Mouse (Mus musculus) adrenal gland, postnatal 36 days (tissue): ENCODE results near the gene Jund. TPM values are rescaled to one million over a fixed set of nuclear protein-coding genes. Genes with fewer than 3 reads are reported as not detected.

ENCODE experiments used
- DNase-seq, 2 experiments: peaks; one replicate each; pipeline ENCODE4 v3.0.0; 2021; ENCODE audit warnings: mixed read lengths in 1 of 2
- total RNA-seq, 2 experiments: library from RNA; stranded (reverse); gene quantifications; 2 replicates each; pipeline ENCODE4 v1.2.3; 2021

Jund gene
- total RNA-seq, 2 experiments from 2014 or later = 219 to 227 TPM

GRCm38 (mm10) chr8:70674109-70674508 is 24.6 kb upstream of the Jund start:
- DNase-seq = no peak

GRCm38 (mm10) chr8:70674716-70675115 is 24.0 kb upstream of the Jund start:
- DNase-seq = no peak

GRCm38 (mm10) chr8:70675336-70675735 is 23.4 kb upstream of the Jund start:
- no peak for DNase-seq

DNA sequence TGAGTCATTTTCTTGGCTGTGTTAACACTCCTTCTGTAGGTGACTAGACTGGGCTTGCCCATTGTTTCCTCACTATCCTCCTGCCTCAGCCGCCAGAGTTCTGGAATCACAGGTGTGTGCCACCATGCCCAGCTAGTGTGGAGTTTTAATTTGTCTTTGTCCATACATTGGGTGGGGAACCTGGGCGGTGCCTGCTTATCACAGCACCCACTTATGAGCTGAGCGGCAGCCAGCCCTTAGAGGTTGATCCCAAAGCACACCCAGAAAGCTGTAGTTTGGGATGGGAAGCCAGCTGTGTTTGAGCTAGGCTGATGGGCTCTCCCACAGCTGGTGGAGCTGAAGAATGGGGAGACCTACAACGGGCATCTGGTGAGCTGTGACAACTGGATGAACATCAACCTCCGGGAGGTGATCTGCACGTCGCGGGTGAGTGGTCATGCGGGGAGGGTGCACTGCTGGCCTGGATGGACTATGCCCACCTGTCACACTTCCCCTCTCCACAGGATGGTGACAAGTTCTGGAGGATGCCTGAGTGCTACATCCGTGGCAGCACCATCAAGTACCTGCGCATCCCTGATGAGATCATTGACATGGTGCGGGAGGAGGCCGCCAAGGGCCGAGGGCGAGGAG is 21.2 kb upstream of the Jund start:
- no peak for DNase-seq

DNA sequence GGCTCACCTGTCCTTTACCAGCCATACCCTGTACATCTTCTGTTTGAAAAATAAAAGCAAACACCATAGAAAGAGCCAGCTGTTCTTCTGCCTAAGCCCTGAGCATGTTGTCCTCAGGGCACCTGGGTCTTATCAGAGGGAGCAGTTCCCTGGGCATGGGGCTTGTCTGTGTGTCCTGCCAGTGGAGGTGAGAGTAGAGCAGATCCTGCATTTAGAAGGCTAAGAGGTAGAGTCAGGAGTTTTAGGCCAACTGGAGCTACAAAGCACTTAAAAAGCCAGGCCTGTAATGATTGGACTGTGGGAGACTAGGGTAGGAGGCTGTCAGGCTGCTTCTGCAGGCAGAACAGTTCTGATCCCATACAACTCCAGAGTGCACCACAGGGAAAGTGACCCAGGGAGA is 20.1 kb upstream of the Jund start:
- DNase-seq = no peak

- no peak for DNase-seq
These were observed 19.3 kb upstream of the Jund start for GRCm38 (mm10) chr8:70679404-70679803.

- DNase-seq = no peak
These were observed 18.7 kb upstream of the Jund start for GRCm38 (mm10) chr8:70680039-70680438.

DNA sequence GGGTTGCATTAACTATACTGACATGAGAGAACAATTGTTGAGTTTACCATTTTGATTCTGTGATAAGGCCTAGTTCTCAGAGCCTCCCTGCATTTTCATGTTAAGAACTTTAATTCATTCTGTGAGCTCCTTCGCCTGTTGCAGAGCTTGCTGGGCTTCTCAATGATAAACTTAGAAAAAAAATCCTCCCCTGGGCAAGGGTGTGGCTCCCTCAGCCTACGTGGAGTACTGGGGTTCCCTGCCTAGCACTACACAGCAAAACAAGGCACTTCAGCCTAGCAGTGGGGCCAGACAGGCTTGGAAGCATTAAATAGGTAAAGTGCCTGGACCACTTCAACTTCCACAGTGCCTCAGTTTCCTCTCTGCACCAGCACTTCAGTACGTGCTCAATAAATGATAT is 17.3 kb upstream of the Jund start:
- no peak for DNase-seq

DNA sequence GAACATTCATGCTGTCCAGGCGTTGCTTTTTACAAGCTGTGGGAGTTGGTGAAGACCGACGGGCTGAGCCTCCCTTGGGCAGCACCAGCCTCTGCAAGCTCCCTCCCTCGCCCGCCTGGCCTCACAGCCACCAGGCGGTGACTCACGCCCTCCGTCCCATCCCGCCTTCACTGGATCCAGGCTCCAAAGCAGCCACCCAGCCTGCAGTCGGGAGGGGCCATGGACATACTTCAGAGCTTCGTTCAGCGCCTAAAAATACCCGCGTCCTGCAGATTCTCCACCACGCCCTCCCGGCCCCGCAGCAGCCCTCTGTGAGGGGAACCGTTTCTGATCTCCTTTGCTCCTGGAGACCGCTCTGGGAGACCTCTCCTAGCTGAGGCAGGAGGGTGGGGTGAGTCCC is 16.6 kb upstream of the Jund start:
- DNase-seq = peak; percentile 92 to 93

- peak in 1 of 2 experiments; percentile 52 for DNase-seq
These were observed 16.1 kb upstream of the Jund start for GRCm38 (mm10) chr8:70682692-70683091.

- DNase-seq = no peak
These were observed 14.5 kb upstream of the Jund start for GRCm38 (mm10) chr8:70684291-70684690.

DNA sequence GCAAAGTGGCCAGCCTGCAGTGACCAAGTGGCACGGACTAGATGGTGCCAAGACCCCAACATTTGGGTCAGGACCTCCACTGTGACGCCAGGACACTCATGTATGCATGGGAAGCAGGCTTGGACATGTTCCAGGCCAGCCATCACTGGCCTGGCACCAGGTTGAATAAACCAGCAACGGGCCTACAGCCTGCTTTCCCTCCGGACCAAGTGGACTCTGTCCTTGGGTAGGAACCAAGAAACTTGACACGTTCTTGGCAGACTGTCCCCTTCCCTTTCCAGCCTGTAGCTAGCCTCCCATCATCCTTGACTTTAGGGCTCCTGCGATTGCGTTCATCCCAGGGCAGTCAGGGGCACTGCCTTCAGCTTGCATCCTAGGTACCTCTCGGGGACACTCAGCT is 11.2 kb upstream of the Jund start:
- peak; percentile 83 to 87 for DNase-seq

- DNase-seq = no peak
These were observed 10.6 kb upstream of the Jund start for GRCm38 (mm10) chr8:70688136-70688535.

- DNase-seq = no peak
These were observed 8.8 kb upstream of the Jund start for GRCm38 (mm10) chr8:70689892-70690390.

- no peak for DNase-seq
These were observed 7.5 kb upstream of the Jund start for GRCm38 (mm10) chr8:70691230-70691629.

DNA sequence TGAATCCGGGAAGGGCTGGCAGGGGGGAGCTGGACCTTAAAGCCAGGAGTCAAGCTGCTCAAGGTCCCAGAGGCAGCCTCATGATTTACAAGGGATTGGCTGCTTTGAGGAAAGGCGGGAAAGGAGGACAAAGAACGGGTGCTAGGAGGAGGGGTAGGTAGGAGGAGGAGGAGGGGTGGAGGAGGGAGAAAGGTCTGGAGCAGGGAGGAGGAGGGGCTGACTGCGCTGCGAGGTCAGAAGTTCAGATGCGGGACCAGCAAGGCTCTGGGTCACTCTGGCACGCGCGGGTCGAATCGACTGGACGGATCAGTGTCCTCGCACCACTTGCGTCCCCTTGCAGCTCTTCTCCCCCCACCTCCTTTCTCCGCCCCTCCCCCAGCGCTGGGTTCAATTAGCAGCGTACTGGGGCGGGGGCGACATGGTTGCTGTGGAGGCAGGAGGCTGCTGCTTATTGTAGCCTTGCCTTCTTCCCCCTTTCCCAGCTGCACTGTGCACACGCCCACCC is 7.0 kb upstream of the Jund start:
- peak in 1 of 2 experiments; percentile 50 for DNase-seq

DNA sequence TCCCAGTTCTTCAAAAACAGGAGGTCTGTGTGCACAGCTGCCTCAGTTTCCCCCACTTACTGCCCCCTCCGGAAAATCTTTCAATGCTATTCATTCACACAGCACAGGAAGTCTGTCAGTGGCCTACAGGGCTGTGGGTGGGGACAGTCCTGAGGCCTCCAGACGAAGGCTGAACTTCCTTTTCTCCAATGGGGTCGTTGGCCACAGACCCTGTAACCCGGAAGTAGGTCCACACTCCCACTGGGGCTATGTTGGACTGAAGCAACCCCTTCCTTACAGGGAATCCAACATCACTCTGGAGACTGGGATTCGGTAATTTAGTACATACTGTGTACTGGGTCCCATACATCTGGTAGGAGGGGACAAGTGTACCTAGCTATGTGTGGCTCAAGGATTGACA is 5.1 kb upstream of the Jund start:
- no peak for DNase-seq

DNA sequence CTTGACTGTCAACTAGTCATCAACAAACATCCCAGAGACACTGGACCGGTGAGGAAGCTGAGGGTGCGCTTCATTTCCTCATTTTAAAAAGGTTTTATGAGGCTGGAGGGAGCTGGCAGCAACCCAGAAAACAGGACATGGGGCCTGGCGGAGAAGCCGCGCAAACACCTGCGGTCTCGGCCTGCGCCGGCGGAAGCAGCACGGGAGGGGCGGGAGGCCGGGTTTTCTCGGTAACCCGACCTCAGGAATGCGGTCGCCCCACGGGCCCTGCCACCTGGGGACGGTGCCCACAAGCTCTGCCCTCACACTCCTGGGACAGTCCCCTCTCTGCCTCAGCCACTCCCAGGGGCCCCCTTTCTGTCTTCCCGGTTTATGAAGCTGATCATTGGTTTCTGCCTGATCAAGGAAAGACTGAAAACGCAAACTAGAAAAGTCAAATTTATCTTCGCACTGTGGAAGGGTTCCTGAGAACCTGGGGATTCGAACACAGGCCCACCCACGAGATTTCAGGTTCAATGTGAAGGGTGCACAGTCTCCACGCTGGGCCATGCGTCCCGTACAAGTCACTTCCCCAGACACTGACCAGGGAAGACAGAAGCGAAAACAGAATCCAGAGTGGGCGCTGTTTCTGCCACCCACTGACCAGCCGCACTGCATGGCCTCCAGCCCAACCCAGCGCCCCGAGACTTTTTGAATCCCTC is 3.3 kb upstream of the Jund start:
- DNase-seq = peak in 1 of 2 experiments; percentile 51

DNA sequence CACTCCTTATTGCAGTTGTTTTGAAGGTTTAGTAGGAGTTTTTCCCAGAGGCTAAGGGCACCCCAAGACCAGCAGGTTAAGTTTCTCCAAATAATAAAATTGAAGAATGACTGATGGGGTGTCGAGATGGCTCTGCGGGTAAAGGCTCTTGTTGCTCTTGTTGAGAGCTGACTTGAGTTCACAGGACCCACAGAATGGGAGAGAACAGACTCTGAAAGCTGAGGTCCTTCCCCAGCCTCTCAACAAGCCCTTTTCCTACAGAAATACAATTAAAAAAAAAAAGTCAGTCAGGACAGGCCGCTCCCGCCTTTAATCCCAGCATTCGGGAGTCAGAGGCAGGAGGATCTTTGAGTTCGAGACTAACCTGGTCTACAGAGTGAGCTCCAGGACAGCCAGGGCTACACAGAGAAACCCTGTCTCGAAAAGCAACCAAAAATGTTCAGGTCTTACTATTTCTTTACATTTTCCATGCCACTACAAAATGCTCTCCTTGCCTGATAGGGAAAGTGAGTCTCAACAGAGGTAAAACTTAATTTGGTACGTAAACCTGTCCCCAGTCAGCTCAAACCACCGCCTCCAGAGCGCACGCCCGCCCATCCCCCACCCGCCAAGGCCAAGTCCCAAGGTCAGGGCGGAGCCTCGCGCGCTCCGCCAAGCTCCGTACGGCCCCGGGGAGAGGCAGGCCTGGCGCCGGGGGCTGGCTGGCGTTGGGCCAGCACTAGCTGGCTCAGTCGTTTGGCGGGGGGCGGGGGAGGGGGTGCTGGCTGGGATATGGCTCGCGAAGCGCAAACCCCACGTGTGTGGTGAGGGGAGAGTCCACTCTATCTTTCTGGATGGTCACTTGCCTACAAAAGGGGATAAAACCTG is 2.5 kb upstream of the Jund start:
- DNase-seq = peak; percentile 84 to 91

DNA sequence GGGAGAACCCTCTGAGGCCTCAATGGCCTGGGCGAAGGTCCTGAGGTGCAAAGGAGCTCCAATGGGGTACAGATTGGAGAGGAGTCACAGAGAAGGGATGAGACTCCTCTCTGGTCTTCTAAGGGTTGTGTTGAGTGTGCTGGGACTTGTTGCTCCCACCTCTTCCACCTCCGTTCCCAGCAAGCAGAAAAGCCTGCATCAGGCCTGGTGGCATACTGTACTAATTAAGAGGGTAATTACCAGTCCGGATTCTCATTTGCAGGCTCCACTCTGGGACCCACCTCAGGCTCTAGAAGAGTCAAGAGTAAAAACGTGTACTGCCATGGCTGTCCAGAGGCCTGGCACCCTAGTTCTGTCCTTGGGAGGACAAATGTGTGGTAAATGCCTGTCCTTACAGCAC is 1.8 kb upstream of the Jund start:
- DNase-seq = no peak

DNA sequence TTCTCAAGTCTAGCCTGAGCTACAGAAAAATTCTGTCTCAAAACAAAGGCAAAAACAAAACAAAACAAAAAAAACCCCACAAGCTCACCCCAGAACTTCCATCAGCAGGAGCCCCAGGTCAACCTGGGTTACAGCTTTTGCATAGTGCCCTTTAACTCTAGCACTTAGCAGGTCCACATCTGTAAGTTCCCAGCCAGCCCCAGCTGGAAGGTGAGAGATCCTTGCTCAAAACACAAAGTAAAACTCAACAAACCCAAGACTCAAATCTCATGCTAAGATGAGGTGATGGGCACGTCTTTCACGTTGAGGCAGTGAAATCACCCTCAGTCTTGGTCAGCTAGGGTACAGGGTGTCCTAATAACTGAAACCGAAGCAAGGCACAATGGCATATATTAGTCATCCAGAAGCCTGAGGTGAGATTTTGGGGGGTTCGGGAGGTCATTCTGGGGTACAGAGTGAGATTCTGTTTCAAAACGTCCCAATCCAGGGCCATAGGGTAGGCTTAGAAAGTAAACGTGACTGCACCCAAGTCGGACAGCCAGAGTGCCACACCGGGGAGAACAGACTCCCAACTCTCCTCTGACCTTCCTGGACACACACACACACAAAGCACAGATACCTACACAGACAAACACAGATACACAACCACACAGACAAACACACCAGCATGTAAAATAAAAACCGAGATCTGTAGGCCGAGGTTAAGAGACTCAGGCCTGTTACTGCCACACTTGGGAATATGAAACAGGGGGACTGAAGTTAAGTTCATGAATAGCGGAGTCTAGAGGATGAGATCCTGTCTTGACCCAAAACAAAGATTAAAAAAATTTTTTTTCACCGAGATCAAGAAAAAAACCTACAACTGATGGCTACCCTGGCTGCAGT is 1.1 kb upstream of the Jund start:
- no peak for DNase-seq
